Comparison of ENCODE assay signal across 9 mouse cellular contexts in genomic region chr11:112926330-112927025, GRCm38 (mm10).
DNase-seq lines count a peak whose midpoint lies in the region; ATAC-seq and TF ChIP-seq lines count a peak whose summit lies in the region.
"Had no signal": no experiment of that assay in that cellular context is flagged by ENCODE, and none has a peak within 500 bp of the region (broad histone marks: within the 10 kb centered on the region; RNA-seq: fewer than 3 reads in every experiment).

No protein-coding gene starts in this region.

- WGBS in lung, embryonic 14.5 days: 28% methylated on average over 19 of the region's 19 CpGs
- WGBS in intestine, embryonic 15.5 days: 43% methylated on average over 19 of the region's 19 CpGs
- 40% methylated on average over 19 of the region's 19 CpGs for WGBS in limb, embryonic 15.5 days

- H3K4me1 ChIP-seq in lung, embryonic 14.5 days (ENCODE audit: insufficient read depth): no peaks in the 10 kb centered on the region; the same call in 1 of the 2 replicates
- 0 out of 2 replicates have a peak, but pooled peaks cover 3% of the 10 kb centered on the region for H3K4me1 ChIP-seq in intestine, embryonic 15.5 days (replicated peaks)
- H3K4me1 ChIP-seq in limb, embryonic 15.5 days: peaks cover 22% of the 10 kb centered on the region
- H3K4me1 ChIP-seq: liver, embryonic 13.5 days had no signal

- no peak overlapping the region for H3K4me2 ChIP-seq in lung, embryonic 14.5 days
- no peak overlapping the region for H3K4me2 ChIP-seq in intestine, embryonic 15.5 days (replicated peaks)
- 0 out of 2 replicates have a peak overlapping the region, but pooled peaks have one; percentile 1 for H3K4me2 ChIP-seq in limb, embryonic 15.5 days
- H3K4me2 ChIP-seq: liver, embryonic 13.5 days had no signal

- no peaks in the 10 kb centered on the region for H3K9me3 ChIP-seq in lung, embryonic 14.5 days (ENCODE audit: low read depth, low read length)
- no peaks in the 10 kb centered on the region for H3K9me3 ChIP-seq in intestine, embryonic 15.5 days
- no peaks in the 10 kb centered on the region for H3K9me3 ChIP-seq in limb, embryonic 15.5 days
- H3K9me3 ChIP-seq: liver, embryonic 13.5 days had no signal

- H3K36me3 ChIP-seq in lung, embryonic 14.5 days (ENCODE audit: insufficient read depth): no peaks in the 10 kb centered on the region
- H3K36me3 ChIP-seq in intestine, embryonic 15.5 days: no peaks in the 10 kb centered on the region
- H3K36me3 ChIP-seq in limb, embryonic 15.5 days: no peaks in the 10 kb centered on the region
- H3K36me3 ChIP-seq: liver, embryonic 13.5 days had no signal

- ATAC-seq in lung, embryonic 14.5 days (ENCODE audit: insufficient read depth): peak; percentile 86
- peak; percentile 72 for ATAC-seq in intestine, embryonic 15.5 days
- no peak for ATAC-seq in limb, embryonic 15.5 days (ENCODE audit: insufficient number of reproducible peaks, low FRiP score, low TSS enrichment, low read depth)
- no peak for ATAC-seq in CD4-positive, CD25-positive, alpha-beta regulatory T cell, adult 4 months
- ATAC-seq in megakaryocyte progenitor cell, adult 5-6 weeks (replicated peaks; ENCODE audit: poor library complexity): no peak

- H3K4me3 ChIP-seq in lung, embryonic 14.5 days (ENCODE audit: low read depth, low read length): no peak overlapping the region
- H3K4me3 ChIP-seq in intestine, embryonic 15.5 days (replicated peaks): no peak overlapping the region
- no peak overlapping the region for H3K4me3 ChIP-seq in limb, embryonic 15.5 days
- H3K4me3 ChIP-seq: liver, embryonic 13.5 days had no signal

- H3K27me3 ChIP-seq in lung, embryonic 14.5 days (ENCODE audit: insufficient read depth, low read length): no peaks in the 10 kb centered on the region
- no peaks in the 10 kb centered on the region for H3K27me3 ChIP-seq in intestine, embryonic 15.5 days (replicated peaks)
- H3K27me3 ChIP-seq in limb, embryonic 15.5 days: no peaks in the 10 kb centered on the region
- H3K27me3 ChIP-seq: liver, embryonic 13.5 days had no signal

- H3K27ac ChIP-seq in lung, embryonic 14.5 days (ENCODE audit: low read depth): peak overlapping the region; percentile 80
- H3K27ac ChIP-seq in intestine, embryonic 15.5 days: no peak overlapping the region
- no peak overlapping the region for H3K27ac ChIP-seq in limb, embryonic 15.5 days
- H3K27ac ChIP-seq: liver, embryonic 13.5 days had no signal

- H3K9ac ChIP-seq in lung, embryonic 14.5 days: no peak overlapping the region
- no peak overlapping the region for H3K9ac ChIP-seq in intestine, embryonic 15.5 days
- no peak overlapping the region for H3K9ac ChIP-seq in limb, embryonic 15.5 days
- H3K9ac ChIP-seq: liver, embryonic 13.5 days had no signal

- no peak for TF ChIP-seq CTCF in lung, embryonic 14.5 days (IDR thresholded peaks at IDR 0.05; ENCODE audit: low read depth)

- peak; percentile 88 for DNase-seq in lung, embryonic 14.5 days
- DNase-seq in lung, postnatal 25 days (ENCODE audit: low spot score): no peak
- DNase-seq in cerebellum, adult 18-20 months: peak; percentile 10 to 18
- no peak for DNase-seq in thymus, postnatal 4 days
- DNase-seq: liver, embryonic 13.5 days had no signal

Comparison
In these comparisons a context has a peak if more than half of its experiments do, and no peak if none do; other contexts are left out.
1. DNase-seq: peak in lung, embryonic 14.5 days (single experiment) and cerebellum, adult 18-20 months (2 of 2); none in lung, postnatal 25 days (single experiment) and thymus, postnatal 4 days (single experiment).
2. ATAC-seq: peak in lung, embryonic 14.5 days (single experiment) and intestine, embryonic 15.5 days (single experiment); none in limb, embryonic 15.5 days (single experiment), CD4-positive, CD25-positive, alpha-beta regulatory T cell, adult 4 months (single experiment) and megakaryocyte progenitor cell, adult 5-6 weeks (single experiment).